Mouse (Mus musculus): Measurements from ENCODE around the gene Smim1. TPM values are rescaled to one million over a fixed set of nuclear protein-coding genes. Genes with fewer than 3 reads are reported as not detected.
A peak's percentile ranks its signal among the peaks of the same experiment; 100 is the strongest.

Gene Smim1
- polyA plus RNA-seq, 1 experiment from 2014 or later, result 9.6 TPM

- no peak overlapping the region for H3K27ac ChIP-seq (replicated peaks; ENCODE audit: low read depth, low read length)
- H3K27me3 ChIP-seq (ENCODE audit: control insufficient read depth, insufficient read depth, low read length), result peaks cover 26% of the 10 kb centered on the region
- H3K9ac ChIP-seq (ENCODE audit: low read length), result no peak overlapping the region
- H3K4me3 ChIP-seq (ENCODE audit: low read depth, low read length), result no peak overlapping the region
- H3K4me1 ChIP-seq (ENCODE audit: control insufficient read depth, insufficient read depth, low read length), result peaks cover 8% of the 10 kb centered on the region
- no peaks in the 10 kb centered on the region for H3K9me3 ChIP-seq (ENCODE audit: control insufficient read depth, low read length)
- H3K4me2 ChIP-seq (ENCODE audit: low read depth, severe bottlenecking), result peak overlapping the region; percentile 45; the same call in 1 of the 2 replicates
- no peak for DNase-seq (ENCODE audit: low spot score)
- peaks cover 21% of the 10 kb centered on the region for H3K36me3 ChIP-seq (ENCODE audit: control insufficient read depth, insufficient read depth, low read length)
- WGBS, result 39% methylated on average over 17 of the region's 17 CpGs
- no peak for ATAC-seq (ENCODE audit: insufficient number of reproducible peaks, low FRiP score, low TSS enrichment, low read depth)
Measured at GRCm38 (mm10) chr4:154024729-154025521, 1.1 kb downstream of the Smim1 start.

DNA sequence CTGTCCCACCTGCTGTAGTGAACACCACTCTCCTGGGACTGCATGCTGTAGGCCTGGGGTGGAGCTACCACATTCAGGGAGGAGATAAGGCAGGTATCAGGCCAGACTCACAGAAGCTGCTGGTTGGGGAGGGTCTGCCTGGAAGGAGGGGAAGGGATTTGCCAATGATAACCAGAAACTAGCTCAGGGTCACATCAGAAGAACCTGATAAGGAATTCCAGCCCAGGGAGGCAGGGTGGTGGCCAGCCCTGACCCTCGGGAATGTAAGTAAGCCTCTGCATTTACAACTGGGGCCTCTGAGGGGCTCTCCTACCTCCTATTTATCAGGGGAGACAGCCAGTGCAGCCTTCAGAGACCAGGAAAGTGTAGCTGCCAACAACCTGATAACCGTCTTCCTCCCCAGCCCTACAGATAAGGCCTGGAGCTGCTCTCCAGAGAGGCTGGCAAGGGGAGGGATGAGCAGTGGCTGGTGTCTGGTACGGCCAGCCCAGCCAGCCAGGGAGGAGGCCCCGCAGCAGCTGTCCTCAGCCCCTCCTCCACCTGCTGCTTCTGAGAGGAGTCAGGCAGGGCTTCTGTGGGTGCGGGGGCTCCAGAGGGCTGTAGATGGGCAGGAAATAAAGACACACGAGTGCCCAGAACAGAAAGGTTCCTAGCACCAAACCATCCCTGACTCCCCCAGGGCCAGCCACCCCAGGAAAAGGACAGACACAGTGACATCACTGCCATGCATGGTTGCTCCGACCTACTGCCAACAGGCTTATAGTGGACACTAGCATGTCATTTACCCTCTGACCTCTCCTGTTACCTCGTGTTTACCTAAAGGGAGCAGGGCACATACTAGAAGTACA, 2.1 kb downstream of the Smim1 start:
- H3K4me3 ChIP-seq (ENCODE audit: low read depth, low read length), result no peak overlapping the region
- no peak overlapping the region for H3K9ac ChIP-seq (ENCODE audit: low read length)
- ATAC-seq (ENCODE audit: insufficient number of reproducible peaks, low FRiP score, low TSS enrichment, low read depth), result no peak
- peaks cover 8% of the 10 kb centered on the region for H3K4me1 ChIP-seq (ENCODE audit: control insufficient read depth, insufficient read depth, low read length)
- H3K36me3 ChIP-seq (ENCODE audit: control insufficient read depth, insufficient read depth, low read length), result peaks cover 29% of the 10 kb centered on the region
- 15% methylated on average over 8 of the region's 8 CpGs for WGBS
- H3K9me3 ChIP-seq (ENCODE audit: control insufficient read depth, low read length), result no peaks in the 10 kb centered on the region
- peaks cover 26% of the 10 kb centered on the region for H3K27me3 ChIP-seq (ENCODE audit: control insufficient read depth, insufficient read depth, low read length)
- H3K4me2 ChIP-seq (ENCODE audit: low read depth, severe bottlenecking), result no peak overlapping the region
- no peak for DNase-seq (ENCODE audit: low spot score)
- H3K27ac ChIP-seq (replicated peaks; ENCODE audit: low read depth, low read length), result no peak overlapping the region

GRCm38 (mm10) chr4:154022844-154023243, 3.2 kb downstream of the Smim1 start:
- Histone ChIP-seq H3K36me3 (ENCODE audit: control insufficient read depth, insufficient read depth, low read length) (peaks cover 34% of the 10 kb centered on the region), H3K9ac (ENCODE audit: low read length) (0 out of 2 replicates have a peak overlapping the region, but pooled peaks have one; percentile 12)
- WGBS, result 42% methylated on average over 4 of the region's 4 CpGs

GRCm38 (mm10) chr4:154022407-154022806, 3.6 kb downstream of the Smim1 start:
- Histone ChIP-seq H3K4me2 (ENCODE audit: low read depth, severe bottlenecking) (no peak overlapping the region), H3K36me3 (ENCODE audit: control insufficient read depth, insufficient read depth, low read length) (peaks cover 34% of the 10 kb centered on the region), H3K4me3 (ENCODE audit: low read depth, low read length) (no peak overlapping the region), H3K9ac (ENCODE audit: low read length) (0 out of 2 replicates have a peak overlapping the region, but pooled peaks have one; percentile 12), H3K27ac (replicated peaks; ENCODE audit: low read depth, low read length) (no peak overlapping the region), H3K4me1 (ENCODE audit: control insufficient read depth, insufficient read depth, low read length) (peaks cover 8% of the 10 kb centered on the region), H3K27me3 (ENCODE audit: control insufficient read depth, insufficient read depth, low read length) (peaks cover 26% of the 10 kb centered on the region), H3K9me3 (ENCODE audit: control insufficient read depth, low read length) (no peaks in the 10 kb centered on the region)
- 84% methylated on average over 4 of the region's 4 CpGs for WGBS
- DNase-seq (ENCODE audit: low spot score) (no peak), ATAC-seq (ENCODE audit: insufficient number of reproducible peaks, low FRiP score, low TSS enrichment, low read depth) (no peak)

More at GRCm38 (mm10) chr4:154022844-154023243, 3.2 kb downstream of the Smim1 start:
- DNase-seq (ENCODE audit: low spot score) (no peak), ATAC-seq (ENCODE audit: insufficient number of reproducible peaks, low FRiP score, low TSS enrichment, low read depth) (no peak)
- Histone ChIP-seq H3K4me2 (ENCODE audit: low read depth, severe bottlenecking) (no peak overlapping the region), H3K4me3 (ENCODE audit: low read depth, low read length) (no peak overlapping the region), H3K9me3 (ENCODE audit: control insufficient read depth, low read length) (no peaks in the 10 kb centered on the region), H3K27me3 (ENCODE audit: control insufficient read depth, insufficient read depth, low read length) (peaks cover 26% of the 10 kb centered on the region), H3K4me1 (ENCODE audit: control insufficient read depth, insufficient read depth, low read length) (peaks cover 8% of the 10 kb centered on the region), H3K27ac (replicated peaks; ENCODE audit: low read depth, low read length) (no peak overlapping the region)

GRCm38 (mm10) chr4:154021432-154021831, 4.6 kb downstream of the Smim1 start:
- ATAC-seq (ENCODE audit: insufficient number of reproducible peaks, low FRiP score, low TSS enrichment, low read depth) (no peak), DNase-seq (ENCODE audit: low spot score) (no peak)
- H3K4me2 ChIP-seq (ENCODE audit: low read depth, severe bottlenecking), result no peak overlapping the region
- no peak overlapping the region for H3K4me3 ChIP-seq (ENCODE audit: low read depth, low read length)
- H3K9me3 ChIP-seq (ENCODE audit: control insufficient read depth, low read length), result no peaks in the 10 kb centered on the region
- H3K36me3 ChIP-seq (ENCODE audit: control insufficient read depth, insufficient read depth, low read length), result peaks cover 36% of the 10 kb centered on the region
- WGBS, result 92% methylated on average over 9 of the region's 9 CpGs
- no peak overlapping the region for H3K9ac ChIP-seq (ENCODE audit: low read length)
- H3K4me1 ChIP-seq (ENCODE audit: control insufficient read depth, insufficient read depth, low read length), result peaks cover 8% of the 10 kb centered on the region
- no peak overlapping the region for H3K27ac ChIP-seq (replicated peaks; ENCODE audit: low read depth, low read length)
- H3K27me3 ChIP-seq (ENCODE audit: control insufficient read depth, insufficient read depth, low read length), result peaks cover 22% of the 10 kb centered on the region

DNA sequence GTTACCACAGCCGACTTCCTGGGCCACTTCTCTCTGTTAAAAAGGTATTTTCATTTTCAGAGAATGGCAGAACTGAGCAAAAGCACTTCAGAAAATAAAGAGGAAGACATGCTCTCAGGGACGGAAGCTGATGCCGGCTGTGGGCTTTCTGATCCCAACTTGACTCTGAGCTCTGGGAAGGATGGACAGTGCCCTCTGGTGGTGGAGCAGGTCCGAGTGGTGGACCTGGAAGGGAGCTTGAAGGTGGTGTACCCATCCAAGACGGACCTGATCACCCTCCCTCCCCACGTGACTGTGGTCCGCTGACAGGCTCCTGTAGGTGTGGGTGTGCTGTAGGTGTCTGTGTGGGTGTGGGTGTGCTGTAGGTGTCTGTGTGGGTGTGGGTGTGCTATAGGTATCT, 6.5 kb downstream of the Smim1 start:
- H3K27ac ChIP-seq (replicated peaks; ENCODE audit: low read depth, low read length), result no peak overlapping the region
- 78% methylated on average over 7 of the region's 7 CpGs for WGBS
- no peak overlapping the region for H3K9ac ChIP-seq (ENCODE audit: low read length)
- H3K4me3 ChIP-seq (ENCODE audit: low read depth, low read length), result no peak overlapping the region
- no peaks in the 10 kb centered on the region for H3K9me3 ChIP-seq (ENCODE audit: control insufficient read depth, low read length)
- H3K36me3 ChIP-seq (ENCODE audit: control insufficient read depth, insufficient read depth, low read length), result peaks cover 43% of the 10 kb centered on the region
- no peak overlapping the region for H3K4me2 ChIP-seq (ENCODE audit: low read depth, severe bottlenecking)
- peak; percentile 28 for DNase-seq (ENCODE audit: low spot score)
- ATAC-seq (ENCODE audit: insufficient number of reproducible peaks, low FRiP score, low TSS enrichment, low read depth), result no peak
- H3K27me3 ChIP-seq (ENCODE audit: control insufficient read depth, insufficient read depth, low read length), result peaks cover 3% of the 10 kb centered on the region; the same call in 1 of the 2 replicates
- no peaks in the 10 kb centered on the region for H3K4me1 ChIP-seq (ENCODE audit: control insufficient read depth, insufficient read depth, low read length)

DNA sequence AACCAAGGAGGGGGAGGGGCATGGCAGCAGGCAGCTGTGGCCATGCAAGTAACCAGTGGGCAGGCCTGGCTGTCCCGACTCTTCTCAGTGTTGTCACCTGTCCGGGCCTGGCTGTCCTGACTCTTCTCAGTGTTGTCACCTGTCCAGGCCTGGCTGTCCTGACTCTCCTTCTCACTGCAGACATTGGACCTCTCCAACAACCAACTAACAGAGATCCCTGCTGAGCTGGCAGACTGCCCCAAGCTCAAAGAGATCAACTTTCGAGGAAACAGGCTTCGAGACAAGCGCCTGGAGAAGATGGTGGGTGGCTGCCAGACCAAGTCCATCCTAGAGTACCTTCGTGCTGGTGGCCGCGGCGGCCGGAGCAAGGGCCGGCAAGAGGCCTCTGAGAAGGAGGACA, 10.6 kb downstream of the Smim1 start:
- WGBS, result 86% methylated on average over 11 of the region's 11 CpGs
- no peak for DNase-seq (ENCODE audit: low spot score)
- no peak overlapping the region for H3K9ac ChIP-seq (ENCODE audit: low read length)
- peaks cover 25% of the 10 kb centered on the region for H3K36me3 ChIP-seq (ENCODE audit: control insufficient read depth, insufficient read depth, low read length)
- H3K27ac ChIP-seq (replicated peaks; ENCODE audit: low read depth, low read length), result no peak overlapping the region
- H3K4me1 ChIP-seq (ENCODE audit: control insufficient read depth, insufficient read depth, low read length), result peaks cover 11% of the 10 kb centered on the region
- no peaks in the 10 kb centered on the region for H3K9me3 ChIP-seq (ENCODE audit: control insufficient read depth, low read length)
- no peaks in the 10 kb centered on the region for H3K27me3 ChIP-seq (ENCODE audit: control insufficient read depth, insufficient read depth, low read length)
- no peak for ATAC-seq (ENCODE audit: insufficient number of reproducible peaks, low FRiP score, low TSS enrichment, low read depth)
- H3K4me2 ChIP-seq (ENCODE audit: low read depth, severe bottlenecking), result no peak overlapping the region
- no peak overlapping the region for H3K4me3 ChIP-seq (ENCODE audit: low read depth, low read length)

GRCm38 (mm10) chr4:154012132-154012882, 13.7 kb downstream of the Smim1 start:
- H3K4me2 ChIP-seq (ENCODE audit: low read depth, severe bottlenecking), result peak overlapping the region; percentile 99
- WGBS, result 4% methylated on average over 45 of the region's 55 CpGs
- ATAC-seq (ENCODE audit: insufficient number of reproducible peaks, low FRiP score, low TSS enrichment, low read depth) (0 out of 2 replicates have a peak, but pooled peaks have one; percentile 3), DNase-seq (ENCODE audit: low spot score) (peak; percentile 36)
- H3K36me3 ChIP-seq (ENCODE audit: control insufficient read depth, insufficient read depth, low read length), result peaks cover 8% of the 10 kb centered on the region; the same call in 1 of the 2 replicates
- H3K4me1 ChIP-seq (ENCODE audit: control insufficient read depth, insufficient read depth, low read length), result peaks cover 11% of the 10 kb centered on the region
- peak overlapping the region; percentile 95 for H3K9ac ChIP-seq (ENCODE audit: low read length)
- H3K9me3 ChIP-seq (ENCODE audit: control insufficient read depth, low read length), result no peaks in the 10 kb centered on the region
- H3K27ac ChIP-seq (replicated peaks; ENCODE audit: low read depth, low read length), result peak overlapping the region; percentile 36; the same call in 1 of the 2 replicates
- no peaks in the 10 kb centered on the region for H3K27me3 ChIP-seq (ENCODE audit: control insufficient read depth, insufficient read depth, low read length)
- peak overlapping the region; percentile 99 for H3K4me3 ChIP-seq (ENCODE audit: low read depth, low read length)
